Mouse (Mus musculus) hindlimb bud, embryonic 11.5 days (tissue): Measurements from ENCODE around the gene Mcemp1.

Source experiments
- DNase-seq: peaks from one replicate; pipeline ENCODE4 v3.0.0-alpha.2; 2012; ENCODE audit warnings: low read depth, low spot score; ENCODE audit errors: extremely low spot score

The Mcemp1 gene

GRCm38 (mm10) chr8:3665507-3665906 lies at the start of gene Mcemp1:
Gene Mcemp1, plus strand, starts transcription at chr8:3665754.
- no peak for DNase-seq

GRCm38 (mm10) chr8:3621199-3621970 lies 44.2 kb upstream of the Mcemp1 start, which contains the start of the genes Xab2 and Pet100:
Gene Xab2, minus strand, starts transcription at chr8:3621316.
Gene Pet100, plus strand, starts transcription at chr8:3621548.
- peak; percentile 100 for DNase-seq

GRCm38 (mm10) chr8:3622119-3622518 lies 43.4 kb upstream of the Mcemp1 start:
- no peak for DNase-seq

GRCm38 (mm10) chr8:3625445-3625844 lies 40.1 kb upstream of the Mcemp1 start, which contains the start of gene Pcp2:
Gene Pcp2, minus strand, starts transcription at chr8:3625545.
- no peak for DNase-seq

- no peak for DNase-seq
These were observed 38.6 kb upstream of the Mcemp1 start for GRCm38 (mm10) chr8:3626971-3627370.

- no peak for DNase-seq
These were observed 37.5 kb upstream of the Mcemp1 start for GRCm38 (mm10) chr8:3628014-3628413.

GRCm38 (mm10) chr8:3630647-3631477 lies 34.7 kb upstream of the Mcemp1 start, which contains the start of gene Stxbp2:
Gene Stxbp2, plus strand, starts transcription at chr8:3630955.
- DNase-seq: no peak

- no peak for DNase-seq
These were observed 34.1 kb upstream of the Mcemp1 start for GRCm38 (mm10) chr8:3631478-3631875.

GRCm38 (mm10) chr8:3645804-3646203 lies 19.8 kb upstream of the Mcemp1 start:
- DNase-seq: no peak

- DNase-seq: no peak
These were observed 18.6 kb upstream of the Mcemp1 start for GRCm38 (mm10) chr8:3646824-3647531.

GRCm38 (mm10) chr8:3647561-3647960 lies 18.0 kb upstream of the Mcemp1 start:
- no peak for DNase-seq

GRCm38 (mm10) chr8:3648268-3648667 lies 17.3 kb upstream of the Mcemp1 start:
- DNase-seq: no peak

GRCm38 (mm10) chr8:3648990-3649389 lies 16.6 kb upstream of the Mcemp1 start:
- no peak for DNase-seq

- no peak for DNase-seq
These were observed 12.7 kb upstream of the Mcemp1 start for GRCm38 (mm10) chr8:3652845-3653244.

- no peak for DNase-seq
These were observed 10.6 kb upstream of the Mcemp1 start for GRCm38 (mm10) chr8:3654726-3655508.

- no peak for DNase-seq
These were observed 10.0 kb upstream of the Mcemp1 start, which contains the start of gene Retn for GRCm38 (mm10) chr8:3655526-3655925. Gene Retn, plus strand, starts transcription at chr8:3655770.

- no peak for DNase-seq
These were observed 8.7 kb upstream of the Mcemp1 start for GRCm38 (mm10) chr8:3656725-3657381.

- DNase-seq: no peak
These were observed 4.7 kb upstream of the Mcemp1 start for GRCm38 (mm10) chr8:3660889-3661288.

GRCm38 (mm10) chr8:3664405-3664804 lies 1.1 kb upstream of the Mcemp1 start:
- DNase-seq: no peak

GRCm38 (mm10) chr8:3670388-3670787 lies 4.8 kb downstream of the Mcemp1 start:
- no peak for DNase-seq
